Mouse (Mus musculus): ENCODE results near the gene Ugt1a8. TPM values are rescaled to one million over a fixed set of nuclear protein-coding genes. Genes with fewer than 3 reads are reported as not detected.

Gene Ugt1a8
- polyA plus RNA-seq, 1 experiment from 2014 or later, result not detected

- H3K27me3 ChIP-seq (ENCODE audit: insufficient read depth, low read length), result no peaks in the 10 kb centered on the region
- no peak for ATAC-seq (ENCODE audit: low FRiP score, low TSS enrichment)
- H3K9me3 ChIP-seq (ENCODE audit: low read length), result peaks cover 56% of the 10 kb centered on the region
- no peak overlapping the region for H3K9ac ChIP-seq (replicated peaks; ENCODE audit: low read length)
- WGBS, result 82% methylated on average over 12 of the region's 12 CpGs
- H3K4me3 ChIP-seq (ENCODE audit: low read length), result no peak overlapping the region
- H3K36me3 ChIP-seq (ENCODE audit: insufficient read depth, low read length), result peaks cover 6% of the 10 kb centered on the region
- no peak overlapping the region for H3K4me2 ChIP-seq (replicated peaks; ENCODE audit: low read depth, low read length)
- peaks cover 10% of the 10 kb centered on the region for H3K4me1 ChIP-seq (ENCODE audit: insufficient read depth, low read length)
- no peak overlapping the region for H3K27ac ChIP-seq (ENCODE audit: low read length)
Observed at GRCm38 (mm10) chr1:88254793-88255465, 167.3 kb downstream of the Ugt1a8 start.

- no peak for ATAC-seq (ENCODE audit: low FRiP score, low TSS enrichment)
- H3K9ac ChIP-seq (replicated peaks; ENCODE audit: low read length), result no peak overlapping the region
- no peaks in the 10 kb centered on the region for H3K27me3 ChIP-seq (ENCODE audit: insufficient read depth, low read length)
- no peak overlapping the region for H3K27ac ChIP-seq (ENCODE audit: low read length)
- H3K4me2 ChIP-seq (replicated peaks; ENCODE audit: low read depth, low read length), result no peak overlapping the region
- H3K9me3 ChIP-seq (ENCODE audit: low read length), result peaks cover 51% of the 10 kb centered on the region
- H3K36me3 ChIP-seq (ENCODE audit: insufficient read depth, low read length), result peaks cover 10% of the 10 kb centered on the region
- WGBS, result 54% methylated on average over 2 of the region's 2 CpGs
- peaks cover 13% of the 10 kb centered on the region for H3K4me1 ChIP-seq (ENCODE audit: insufficient read depth, low read length)
- H3K4me3 ChIP-seq (ENCODE audit: low read length), result no peak overlapping the region
Observed at GRCm38 (mm10) chr1:88255466-88255857, 167.8 kb downstream of the Ugt1a8 start.

- WGBS, result 82% methylated on average over 13 of the region's 13 CpGs
- no peak for ATAC-seq (ENCODE audit: low FRiP score, low TSS enrichment)
Observed at GRCm38 (mm10) chr1:88255989-88256754, 168.6 kb downstream of the Ugt1a8 start.

GRCm38 (mm10) chr1:88256886-88257663 is 169.5 kb downstream of the Ugt1a8 start:
- Histone ChIP-seq H3K4me2 (replicated peaks; ENCODE audit: low read depth, low read length) (no peak overlapping the region), H3K36me3 (ENCODE audit: insufficient read depth, low read length) (peaks cover 25% of the 10 kb centered on the region), H3K9me3 (ENCODE audit: low read length) (peaks cover 41% of the 10 kb centered on the region), H3K4me3 (ENCODE audit: low read length) (no peak overlapping the region), H3K4me1 (ENCODE audit: insufficient read depth, low read length) (peaks cover 13% of the 10 kb centered on the region), H3K9ac (replicated peaks; ENCODE audit: low read length) (no peak overlapping the region), H3K27ac (ENCODE audit: low read length) (no peak overlapping the region), H3K27me3 (ENCODE audit: insufficient read depth, low read length) (no peaks in the 10 kb centered on the region)
- 79% methylated on average over 10 of the region's 10 CpGs for WGBS
- ATAC-seq (ENCODE audit: low FRiP score, low TSS enrichment), result no peak

More at GRCm38 (mm10) chr1:88255989-88256754, 168.6 kb downstream of the Ugt1a8 start:
- Histone ChIP-seq H3K27ac (ENCODE audit: low read length) (no peak overlapping the region), H3K9ac (replicated peaks; ENCODE audit: low read length) (no peak overlapping the region), H3K4me2 (replicated peaks; ENCODE audit: low read depth, low read length) (no peak overlapping the region), H3K27me3 (ENCODE audit: insufficient read depth, low read length) (no peaks in the 10 kb centered on the region), H3K9me3 (ENCODE audit: low read length) (peaks cover 44% of the 10 kb centered on the region), H3K36me3 (ENCODE audit: insufficient read depth, low read length) (peaks cover 16% of the 10 kb centered on the region), H3K4me1 (ENCODE audit: insufficient read depth, low read length) (peaks cover 13% of the 10 kb centered on the region), H3K4me3 (ENCODE audit: low read length) (no peak overlapping the region)

- Histone ChIP-seq H3K4me1 (ENCODE audit: insufficient read depth, low read length) (peaks cover 17% of the 10 kb centered on the region), H3K27me3 (ENCODE audit: insufficient read depth, low read length) (no peaks in the 10 kb centered on the region), H3K9ac (replicated peaks; ENCODE audit: low read length) (no peak overlapping the region), H3K36me3 (ENCODE audit: insufficient read depth, low read length) (peaks cover 31% of the 10 kb centered on the region), H3K9me3 (ENCODE audit: low read length) (peaks cover 35% of the 10 kb centered on the region), H3K4me2 (replicated peaks; ENCODE audit: low read depth, low read length) (no peak overlapping the region), H3K4me3 (ENCODE audit: low read length) (no peak overlapping the region), H3K27ac (ENCODE audit: low read length) (no peak overlapping the region)
- WGBS, result 81% methylated on average over 6 of the region's 6 CpGs
- no peak for ATAC-seq (ENCODE audit: low FRiP score, low TSS enrichment)
Observed at GRCm38 (mm10) chr1:88257681-88258080, 170.1 kb downstream of the Ugt1a8 start.

DNA sequence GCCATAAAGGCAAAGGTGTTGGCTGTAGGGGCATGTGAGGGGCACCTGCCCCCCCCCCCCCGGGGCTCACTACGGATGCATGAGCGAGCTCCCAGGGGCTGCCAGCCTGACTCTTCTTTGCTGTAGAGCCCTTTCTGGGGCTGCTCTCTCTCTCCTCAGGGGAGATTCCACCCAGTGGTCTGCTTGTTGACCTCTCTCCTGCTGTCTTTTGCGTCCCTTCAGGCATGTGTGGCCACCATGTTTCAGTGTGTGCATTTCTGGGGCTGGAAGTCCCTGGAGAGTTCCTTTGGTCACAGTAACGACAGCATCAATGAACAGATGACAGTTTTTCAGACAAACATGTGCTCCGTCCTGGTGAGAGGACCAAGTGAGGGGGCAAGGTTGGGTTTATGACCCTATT is 170.7 kb downstream of the Ugt1a8 start:
- no peaks in the 10 kb centered on the region for H3K27me3 ChIP-seq (ENCODE audit: insufficient read depth, low read length)
- H3K9ac ChIP-seq (replicated peaks; ENCODE audit: low read length), result no peak overlapping the region
- WGBS, result 68% methylated on average over 6 of the region's 6 CpGs
- no peak overlapping the region for H3K4me3 ChIP-seq (ENCODE audit: low read length)
- peaks cover 17% of the 10 kb centered on the region for H3K4me1 ChIP-seq (ENCODE audit: insufficient read depth, low read length)
- H3K27ac ChIP-seq (ENCODE audit: low read length), result no peak overlapping the region
- ATAC-seq (ENCODE audit: low FRiP score, low TSS enrichment), result no peak
- H3K9me3 ChIP-seq (ENCODE audit: low read length), result peaks cover 29% of the 10 kb centered on the region
- peaks cover 38% of the 10 kb centered on the region for H3K36me3 ChIP-seq (ENCODE audit: insufficient read depth, low read length)
- no peak overlapping the region for H3K4me2 ChIP-seq (replicated peaks; ENCODE audit: low read depth, low read length)

DNA sequence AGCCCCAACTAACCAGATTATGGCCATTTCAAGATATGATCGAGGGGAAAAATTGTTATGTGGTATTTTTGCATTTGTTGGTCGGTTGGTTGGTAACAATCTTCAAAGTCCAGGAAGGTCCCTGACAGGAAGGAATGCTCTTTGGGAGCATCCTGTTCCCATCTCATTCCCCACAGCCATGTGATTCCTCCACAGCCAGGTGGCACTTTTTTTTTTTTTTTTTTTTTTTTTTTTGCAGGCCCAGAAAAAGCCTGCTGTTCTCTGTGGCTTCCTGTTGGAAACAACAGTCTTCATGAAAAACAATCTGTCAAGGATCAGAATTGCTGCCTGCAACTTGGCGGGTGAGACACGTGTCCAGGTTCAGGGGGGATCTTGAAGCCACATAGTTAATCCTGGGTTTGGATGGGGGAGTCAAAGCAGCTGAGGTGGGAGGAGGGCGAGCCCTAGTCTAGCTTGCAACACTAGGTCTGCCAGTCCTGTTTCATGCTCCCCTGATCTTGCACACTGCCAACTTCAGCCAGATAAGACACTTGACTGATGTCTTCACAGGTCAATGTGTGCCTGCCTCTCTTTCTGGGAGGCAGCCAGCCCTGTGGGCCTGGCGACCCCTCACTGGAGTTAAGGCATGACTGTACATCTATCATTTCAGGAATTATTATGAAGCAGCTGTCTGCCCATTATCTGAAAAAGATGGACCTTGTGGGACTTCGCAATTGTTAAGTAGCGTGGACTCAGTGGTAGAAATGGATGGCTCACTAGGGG is 171.4 kb downstream of the Ugt1a8 start:
- H3K9ac ChIP-seq (replicated peaks; ENCODE audit: low read length), result no peak overlapping the region
- H3K4me3 ChIP-seq (ENCODE audit: low read length), result no peak overlapping the region
- H3K9me3 ChIP-seq (ENCODE audit: low read length), result peaks cover 24% of the 10 kb centered on the region
- no peak overlapping the region for H3K4me2 ChIP-seq (replicated peaks; ENCODE audit: low read depth, low read length)
- H3K27ac ChIP-seq (ENCODE audit: low read length), result peak overlapping the region; percentile 3; the same call in 1 of the 2 replicates
- H3K4me1 ChIP-seq (ENCODE audit: insufficient read depth, low read length), result peaks cover 17% of the 10 kb centered on the region
- H3K36me3 ChIP-seq (ENCODE audit: insufficient read depth, low read length), result peaks cover 45% of the 10 kb centered on the region
- WGBS, result 59% methylated on average over 8 of the region's 8 CpGs
- ATAC-seq (ENCODE audit: low FRiP score, low TSS enrichment), result peak; percentile 16
- no peaks in the 10 kb centered on the region for H3K27me3 ChIP-seq (ENCODE audit: insufficient read depth, low read length)

- H3K4me1 ChIP-seq (ENCODE audit: insufficient read depth, low read length), result peaks cover 17% of the 10 kb centered on the region
- peak overlapping the region; percentile 3; the same call in 1 of the 2 replicates for H3K27ac ChIP-seq (ENCODE audit: low read length)
- no peak overlapping the region for H3K9ac ChIP-seq (replicated peaks; ENCODE audit: low read length)
- ATAC-seq (ENCODE audit: low FRiP score, low TSS enrichment), result peak; percentile 7; the same call in 1 of the 2 replicates
- WGBS, result 73% methylated on average over 4 of the region's 4 CpGs
- peaks cover 19% of the 10 kb centered on the region for H3K9me3 ChIP-seq (ENCODE audit: low read length)
- H3K36me3 ChIP-seq (ENCODE audit: insufficient read depth, low read length), result peaks cover 50% of the 10 kb centered on the region
- no peak overlapping the region for H3K4me2 ChIP-seq (replicated peaks; ENCODE audit: low read depth, low read length)
- no peaks in the 10 kb centered on the region for H3K27me3 ChIP-seq (ENCODE audit: insufficient read depth, low read length)
- H3K4me3 ChIP-seq (ENCODE audit: low read length), result no peak overlapping the region
Observed at GRCm38 (mm10) chr1:88259643-88260024, 172.0 kb downstream of the Ugt1a8 start.

DNA sequence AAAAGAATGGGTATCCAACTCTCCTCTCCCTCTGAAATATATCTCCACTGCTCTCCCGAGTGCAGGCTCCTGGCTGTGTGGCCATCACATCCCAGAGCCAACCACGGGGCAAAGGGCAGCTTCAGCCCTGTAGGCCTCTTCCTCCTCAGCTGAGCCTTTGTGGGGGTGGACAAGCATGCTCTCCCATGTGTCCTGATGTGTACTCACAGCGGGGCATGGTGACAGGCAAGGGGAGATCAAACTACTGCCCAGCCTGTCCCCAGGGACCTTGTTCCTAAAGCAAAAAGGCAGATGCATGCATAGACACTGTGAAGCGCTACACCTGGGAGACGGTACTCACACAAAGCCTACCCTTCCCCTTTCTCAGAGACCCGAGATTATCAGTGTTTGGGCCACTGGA is 172.5 kb downstream of the Ugt1a8 start:
- H3K9me3 ChIP-seq (ENCODE audit: low read length), result peaks cover 14% of the 10 kb centered on the region
- 75% methylated on average over 6 of the region's 6 CpGs for WGBS

More for the DNA sequence above, 172.5 kb downstream of the Ugt1a8 start:
- H3K4me2 ChIP-seq (replicated peaks; ENCODE audit: low read depth, low read length), result no peak overlapping the region
- peaks cover 55% of the 10 kb centered on the region for H3K36me3 ChIP-seq (ENCODE audit: insufficient read depth, low read length)
- peaks cover 17% of the 10 kb centered on the region for H3K4me1 ChIP-seq (ENCODE audit: insufficient read depth, low read length)
- no peak overlapping the region for H3K4me3 ChIP-seq (ENCODE audit: low read length)
- H3K27ac ChIP-seq (ENCODE audit: low read length), result no peak overlapping the region
- peak; percentile 10; the same call in 1 of the 2 replicates for ATAC-seq (ENCODE audit: low FRiP score, low TSS enrichment)
- H3K27me3 ChIP-seq (ENCODE audit: insufficient read depth, low read length), result no peaks in the 10 kb centered on the region
- H3K9ac ChIP-seq (replicated peaks; ENCODE audit: low read length), result no peak overlapping the region
